Mouse (Mus musculus) cerebellum, postnatal 10 days (tissue): ENCODE measurements around the gene Mill2.
A peak's percentile ranks its signal among the peaks of the same experiment; 100 is the strongest.

Experiments
- DNase-seq, 2 experiments: peaks; one replicate each; pipeline ENCODE4 v3.0.0; 2021; ENCODE audit warnings: mixed read lengths in 2 of 2

Mill2 gene

GRCm38 (mm10) chr7:18878691-18879090, 38.9 kb downstream of the Mill2 start:
- no peak for DNase-seq

- DNase-seq = peak in 1 of 2 experiments; percentile 1
Measured at GRCm38 (mm10) chr7:18883991-18884744, 44.4 kb downstream of the Mill2 start.

- DNase-seq = no peak
Measured at GRCm38 (mm10) chr7:18884745-18885422, 45.1 kb downstream of the Mill2 start.

GRCm38 (mm10) chr7:18886963-18887362, 47.2 kb downstream of the Mill2 start:
- DNase-seq = no peak

- DNase-seq = no peak
Measured at GRCm38 (mm10) chr7:18890848-18891247, 51.1 kb downstream of the Mill2 start.

- DNase-seq = peak; percentile 96 to 98
Measured at GRCm38 (mm10) chr7:18891872-18892599, 52.3 kb downstream of the Mill2 start.

- DNase-seq = peak; percentile 26 to 44
Measured at GRCm38 (mm10) chr7:18893009-18893408, 53.2 kb downstream of the Mill2 start.

- peak; percentile 88 to 90 for DNase-seq
Measured at GRCm38 (mm10) chr7:18893651-18894430, 54.1 kb downstream of the Mill2 start.

- DNase-seq = peak; percentile 77 to 82
Measured at GRCm38 (mm10) chr7:18896536-18896935, 56.8 kb downstream of the Mill2 start.

GRCm38 (mm10) chr7:18900513-18900912, 60.7 kb downstream of the Mill2 start:
- DNase-seq = no peak

- DNase-seq = no peak
Measured at GRCm38 (mm10) chr7:18902486-18902885, 62.7 kb downstream of the Mill2 start.

- no peak for DNase-seq
Measured at GRCm38 (mm10) chr7:18904971-18905370, 65.2 kb downstream of the Mill2 start.

- DNase-seq = no peak
Measured at GRCm38 (mm10) chr7:18909797-18910196, 70.0 kb downstream of the Mill2 start.

GRCm38 (mm10) chr7:18910241-18910831, 70.6 kb downstream of the Mill2 start, which contains the start of gene Ccdc61:
TSS of gene Ccdc61 (minus strand) at chr7:18910415.
- DNase-seq = peak; percentile 98
